Mouse (Mus musculus): Measurements from ENCODE around the gene Synm.

The Synm gene

DNA sequence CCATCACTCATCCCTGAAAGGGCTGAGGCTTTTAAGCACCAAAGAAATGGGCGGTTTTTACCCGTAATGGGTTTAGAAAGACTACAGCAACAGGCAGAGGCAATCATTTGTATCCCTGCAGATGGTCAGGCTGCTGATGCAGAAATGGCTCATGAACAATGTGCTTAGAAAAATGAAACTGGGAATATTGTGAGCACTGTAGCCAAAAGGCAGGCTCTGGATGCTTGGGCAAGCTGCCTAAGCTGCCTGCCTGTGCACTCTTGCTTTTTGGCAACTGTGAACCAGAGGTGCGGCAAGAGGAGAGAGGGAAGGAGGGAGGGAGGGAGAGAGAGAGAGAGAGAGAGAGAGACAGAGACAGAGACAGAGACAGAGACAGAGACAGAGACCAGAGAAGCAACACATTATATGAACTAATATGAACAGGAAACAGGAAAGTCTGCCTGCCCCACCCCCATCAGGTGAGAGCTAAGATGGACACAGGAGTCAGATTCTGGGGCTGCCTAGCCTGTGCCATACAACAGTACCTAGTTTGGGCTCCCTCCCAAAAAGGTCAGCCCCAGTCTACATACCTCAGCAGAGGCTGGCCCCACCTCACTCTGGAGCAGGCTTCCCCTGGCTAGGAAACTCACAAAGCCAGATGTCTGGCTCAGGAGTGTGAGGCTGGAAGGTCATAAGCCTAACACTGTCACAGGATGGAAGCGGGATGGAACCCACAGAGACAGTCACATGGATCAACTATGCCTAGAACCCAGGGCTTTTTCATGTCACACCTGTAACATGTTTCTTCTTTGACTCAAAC lies 9.9 kb downstream of the Synm start:
- no peak for DNase-seq (ENCODE audit: low spot score in 2 of 2)

GRCm38 (mm10) chr7:67747731-67748305 lies 11.7 kb downstream of the Synm start:
- DNase-seq (ENCODE audit: low spot score in 2 of 2), result no peak

DNA sequence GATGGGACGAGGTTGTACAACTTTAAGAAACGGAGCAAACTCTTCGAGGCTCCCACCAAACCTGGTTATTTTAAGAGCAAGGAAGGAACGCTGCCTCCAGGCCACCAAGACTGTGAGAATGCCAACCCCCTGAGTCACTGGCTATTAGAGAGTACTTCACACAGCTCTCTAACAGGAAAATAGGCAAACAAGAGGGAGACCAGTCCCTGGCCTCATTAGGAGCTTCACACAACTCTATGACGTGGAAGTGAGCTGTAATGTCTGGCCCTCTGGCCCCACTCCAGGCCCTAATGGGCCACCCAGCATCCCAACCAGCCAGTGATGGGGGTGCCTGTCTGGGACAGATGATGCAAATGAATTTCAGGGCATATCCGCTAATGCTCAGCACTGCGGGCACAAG lies 17.8 kb downstream of the Synm start:
- no peak for DNase-seq (ENCODE audit: low spot score in 2 of 2)

GRCm38 (mm10) chr7:67740796-67741195 lies 18.7 kb downstream of the Synm start:
- no peak for DNase-seq (ENCODE audit: low spot score in 2 of 2)

GRCm38 (mm10) chr7:67740382-67740781 lies 19.2 kb downstream of the Synm start:
- DNase-seq (ENCODE audit: low spot score in 2 of 2), result no peak

- no peak for DNase-seq (ENCODE audit: low spot score in 2 of 2)
Observed at GRCm38 (mm10) chr7:67732276-67732675, 27.3 kb downstream of the Synm start.

DNA sequence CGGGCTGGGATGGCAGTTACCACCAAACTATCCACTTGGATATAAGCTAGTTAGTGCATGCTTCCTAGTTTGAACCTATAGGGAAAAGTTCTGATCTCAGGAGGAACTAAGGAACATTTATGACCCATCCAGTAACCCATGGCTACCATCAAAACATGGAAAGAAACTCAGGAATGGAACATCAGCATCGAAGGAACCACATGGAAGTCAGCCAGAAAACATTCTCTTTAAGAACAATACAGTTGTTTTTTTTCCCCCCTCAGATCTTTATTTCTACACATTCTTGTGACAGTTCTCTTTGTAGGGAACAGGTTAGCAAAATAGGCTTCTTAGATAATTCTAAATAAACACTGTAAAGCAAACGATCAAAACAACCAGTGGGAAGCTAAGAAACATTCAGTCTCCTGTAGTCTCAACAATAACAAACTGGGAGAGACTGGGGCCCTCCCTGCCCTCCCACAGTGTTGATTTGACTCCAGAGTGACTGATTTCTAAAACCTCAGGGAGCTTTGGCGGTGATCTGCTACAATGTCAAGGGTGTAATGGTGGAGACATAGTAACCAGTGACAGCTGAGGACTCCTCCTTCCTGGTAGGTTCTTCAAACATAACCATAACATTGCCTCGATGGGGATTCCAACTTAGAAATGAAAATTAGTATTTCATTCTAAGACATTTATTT lies 29.0 kb downstream of the Synm start:
- no peak for DNase-seq (ENCODE audit: low spot score in 2 of 2)

- no peak for DNase-seq (ENCODE audit: low spot score in 2 of 2)
Observed at GRCm38 (mm10) chr7:67728809-67729208, 30.7 kb downstream of the Synm start.

GRCm38 (mm10) chr7:67728203-67728602 lies 31.3 kb downstream of the Synm start:
- DNase-seq (ENCODE audit: low spot score in 2 of 2), result no peak

DNA sequence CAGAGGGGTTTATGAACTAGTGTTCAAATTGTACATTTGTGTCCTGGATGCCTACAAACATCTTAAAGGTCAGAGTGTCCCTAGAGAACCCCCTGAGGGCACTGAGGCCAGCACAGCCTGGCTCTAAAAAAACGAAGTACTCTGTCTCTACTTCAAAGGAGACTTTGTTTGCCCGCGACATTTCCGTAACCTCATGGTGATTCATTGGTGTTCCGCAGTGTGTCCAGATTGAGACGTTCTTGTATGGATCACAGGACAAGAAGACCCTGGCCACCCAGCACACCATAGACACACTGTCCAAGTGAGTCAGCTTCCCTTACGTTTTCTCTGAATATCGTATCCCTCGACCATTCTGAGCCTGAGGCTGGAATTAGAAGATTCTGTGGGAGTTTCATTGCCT lies 34.5 kb downstream of the Synm start:
- no peak for DNase-seq (ENCODE audit: low spot score in 2 of 2)

GRCm38 (mm10) chr7:67724536-67724935 lies 35.0 kb downstream of the Synm start:
- DNase-seq (ENCODE audit: low spot score in 2 of 2), result no peak

GRCm38 (mm10) chr7:67722163-67722562 lies 37.4 kb downstream of the Synm start:
- no peak for DNase-seq (ENCODE audit: low spot score in 2 of 2)

- no peak for DNase-seq (ENCODE audit: low spot score in 2 of 2)
Observed at GRCm38 (mm10) chr7:67718804-67719203, 40.7 kb downstream of the Synm start.

GRCm38 (mm10) chr7:67717520-67717919 lies 42.0 kb downstream of the Synm start:
- no peak for DNase-seq (ENCODE audit: low spot score in 2 of 2)

GRCm38 (mm10) chr7:67716925-67717324 lies 42.6 kb downstream of the Synm start:
- peak in 1 of 2 experiments; percentile 37 for DNase-seq (ENCODE audit: low spot score in 2 of 2)

DNA sequence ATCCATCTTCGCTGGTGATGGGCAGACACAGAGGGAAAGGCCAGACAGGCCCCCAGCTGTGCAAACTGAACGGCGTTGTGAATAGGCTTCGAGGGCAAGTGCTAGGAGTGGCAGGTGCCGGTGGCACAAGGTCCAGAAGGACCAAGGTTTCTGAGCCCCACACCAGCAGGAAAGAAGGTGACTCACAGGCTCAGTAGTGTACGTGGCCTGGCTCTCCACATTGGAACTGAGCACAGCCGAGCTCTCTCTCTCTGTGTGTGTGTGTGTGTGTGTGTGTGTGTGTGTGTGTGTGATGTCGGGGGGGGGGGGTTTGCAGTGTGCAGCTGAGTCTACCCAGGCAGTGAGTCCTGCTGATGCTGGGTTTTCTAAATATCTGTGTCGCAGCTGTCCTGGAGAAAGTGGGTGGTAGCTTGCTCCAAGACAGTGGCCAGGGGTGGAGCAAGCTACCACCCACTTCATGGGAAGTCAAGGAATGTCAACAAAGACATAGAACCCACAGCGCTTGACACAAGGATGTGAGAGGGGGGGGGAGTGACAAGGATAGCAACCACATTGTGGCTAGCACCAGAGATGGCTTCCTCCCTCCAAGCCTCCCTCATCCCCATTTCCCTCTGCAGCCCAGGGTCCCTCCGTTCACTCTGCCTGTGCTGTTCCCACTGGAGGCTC lies 43.2 kb downstream of the Synm start:
- no peak for DNase-seq (ENCODE audit: low spot score in 2 of 2)

DNA sequence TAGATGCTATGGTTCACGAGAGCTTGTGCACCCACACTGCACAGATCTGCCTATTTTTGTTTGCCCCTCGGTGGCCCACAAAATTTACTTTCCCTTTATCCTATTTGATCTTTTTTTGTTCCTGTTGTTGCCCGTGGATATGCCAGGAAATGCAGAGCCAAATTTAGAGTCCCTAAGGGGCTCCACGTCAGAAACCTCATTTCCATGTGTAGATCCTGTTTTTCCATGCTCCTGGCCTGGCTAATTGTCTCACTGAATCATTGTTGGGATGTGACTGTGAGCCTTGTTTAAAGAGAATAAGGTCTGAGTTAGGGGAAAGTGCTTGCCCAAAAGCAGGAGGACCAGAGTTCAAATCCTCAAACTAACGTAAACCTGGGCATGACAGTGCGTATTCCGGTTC lies 44.4 kb downstream of the Synm start:
- no peak for DNase-seq (ENCODE audit: low spot score in 2 of 2)

DNA sequence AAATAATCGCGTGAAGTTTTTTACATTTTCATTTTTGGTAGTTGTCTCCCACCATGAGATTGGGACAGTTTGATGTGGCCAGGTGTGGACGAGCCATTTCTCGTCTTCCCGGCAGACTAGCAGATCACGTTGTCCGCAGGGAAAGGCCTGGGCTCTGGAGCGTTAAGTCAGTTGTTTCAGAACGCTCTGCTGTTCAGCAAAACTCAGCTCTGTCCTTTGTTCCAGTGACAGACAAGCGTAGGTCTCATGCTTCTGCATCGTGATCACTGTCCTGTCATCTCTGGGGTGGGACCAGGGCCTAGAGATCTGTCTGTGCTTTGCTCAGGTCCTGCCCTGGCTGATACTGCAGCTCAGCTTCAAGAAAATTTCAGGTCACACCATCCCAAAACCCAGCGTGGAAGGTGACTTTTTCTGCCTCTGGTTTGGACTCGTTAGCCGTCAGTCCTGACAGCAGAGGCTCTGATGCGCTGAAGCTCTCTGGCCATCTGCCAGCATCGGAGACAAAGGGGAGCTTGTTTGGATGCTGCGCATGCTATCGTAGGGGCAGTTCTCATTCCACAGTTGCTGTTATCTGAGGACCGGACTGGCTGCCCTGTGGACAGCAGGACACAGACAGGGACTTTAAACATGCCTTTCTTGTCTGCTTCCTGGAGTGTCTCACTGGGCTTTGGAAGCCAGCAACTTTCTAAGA lies 45.6 kb downstream of the Synm start:
- DNase-seq (ENCODE audit: low spot score in 2 of 2), result no peak

GRCm38 (mm10) chr7:67710216-67710615 lies 49.3 kb downstream of the Synm start:
- DNase-seq (ENCODE audit: low spot score in 2 of 2), result no peak

- DNase-seq (ENCODE audit: low spot score in 2 of 2), result no peak
Observed at GRCm38 (mm10) chr7:67708160-67708559, 51.4 kb downstream of the Synm start.

- no peak for DNase-seq (ENCODE audit: low spot score in 2 of 2)
Observed at GRCm38 (mm10) chr7:67701252-67701914, 58.2 kb downstream of the Synm start.
